Mouse (Mus musculus) embryonic facial prominence, embryonic 12.5 days (tissue): ENCODE measurements around the gene Rxfp2. TPM values are rescaled to one million over a fixed set of nuclear protein-coding genes. Genes with fewer than 3 reads are reported as not detected.
A peak's percentile ranks its signal among the peaks of the same experiment; 100 is the strongest.

ENCODE experiments used
- ATAC-seq: fragments of 200-750 bp; cut with Nextera tagmentation; 2 replicates; pipeline ENCODE4 v1.8.0; 2017; ENCODE audit not compliant: insufficient number of reproducible peaks, insufficient read depth, low FRiP score, low TSS enrichment
- H3K27ac ChIP-seq: fragments of 300-500 bp; sonication (generic); 2 replicates; pipeline ENCODE4 v1.5.1; 2016; ENCODE audit warnings: mild to moderate bottlenecking
- H3K27me3 ChIP-seq: fragments of 300-500 bp; sonication (generic); 2 replicates; pipeline ENCODE4 v1.6.1; 2016; ENCODE audit warnings: mild to moderate bottlenecking, moderate library complexity
- H3K36me3 ChIP-seq: fragments of 300-500 bp; sonication (generic); 2 replicates; pipeline ENCODE4 v1.6.1; 2016; ENCODE audit warnings: mild to moderate bottlenecking
- H3K4me1 ChIP-seq: fragments of 300-500 bp; sonication (generic); 2 replicates; pipeline ENCODE4 v1.6.1; 2016
- H3K4me2 ChIP-seq: fragments of 300-500 bp; sonication (generic); replicated peaks from 2 replicates; pipeline ENCODE4 v1.6.1; 2016; ENCODE audit warnings: mild to moderate bottlenecking, moderate library complexity
- H3K4me3 ChIP-seq: fragments of 300-500 bp; sonication (generic); 2 replicates; pipeline ENCODE4 v1.5.1; 2016; ENCODE audit warnings: mild to moderate bottlenecking
- H3K9ac ChIP-seq: fragments of 300-500 bp; sonication (generic); 2 replicates; pipeline ENCODE4 v1.6.1; 2016; ENCODE audit warnings: mild to moderate bottlenecking, moderate library complexity
- H3K9me3 ChIP-seq: fragments of 300-500 bp; sonication (generic); 2 replicates; pipeline ENCODE4 v1.6.1; 2016; ENCODE audit warnings: mild to moderate bottlenecking, moderate library complexity
- WGBS: fragments of 180-500 bp; shearing (Covaris S2); methylation state at CpG from one replicate; pipeline ENCODE4 v1.1.7; 2016; 5-methylcytosine and 5-hydroxymethylcytosine counted together
- polyA plus RNA-seq: library from polyadenylated mRNA; unstranded; fragments of >200 nt; fragmentation: Nextera tagmentation; extraction: Ambion mirVana; gene quantifications from 2 replicates; pipeline ENCODE4 v1.2.1, GENCODE M21; 2016

The Rxfp2 gene
- polyA plus RNA-seq, 1 experiment from 2014 or later: 0.41 TPM

DNA sequence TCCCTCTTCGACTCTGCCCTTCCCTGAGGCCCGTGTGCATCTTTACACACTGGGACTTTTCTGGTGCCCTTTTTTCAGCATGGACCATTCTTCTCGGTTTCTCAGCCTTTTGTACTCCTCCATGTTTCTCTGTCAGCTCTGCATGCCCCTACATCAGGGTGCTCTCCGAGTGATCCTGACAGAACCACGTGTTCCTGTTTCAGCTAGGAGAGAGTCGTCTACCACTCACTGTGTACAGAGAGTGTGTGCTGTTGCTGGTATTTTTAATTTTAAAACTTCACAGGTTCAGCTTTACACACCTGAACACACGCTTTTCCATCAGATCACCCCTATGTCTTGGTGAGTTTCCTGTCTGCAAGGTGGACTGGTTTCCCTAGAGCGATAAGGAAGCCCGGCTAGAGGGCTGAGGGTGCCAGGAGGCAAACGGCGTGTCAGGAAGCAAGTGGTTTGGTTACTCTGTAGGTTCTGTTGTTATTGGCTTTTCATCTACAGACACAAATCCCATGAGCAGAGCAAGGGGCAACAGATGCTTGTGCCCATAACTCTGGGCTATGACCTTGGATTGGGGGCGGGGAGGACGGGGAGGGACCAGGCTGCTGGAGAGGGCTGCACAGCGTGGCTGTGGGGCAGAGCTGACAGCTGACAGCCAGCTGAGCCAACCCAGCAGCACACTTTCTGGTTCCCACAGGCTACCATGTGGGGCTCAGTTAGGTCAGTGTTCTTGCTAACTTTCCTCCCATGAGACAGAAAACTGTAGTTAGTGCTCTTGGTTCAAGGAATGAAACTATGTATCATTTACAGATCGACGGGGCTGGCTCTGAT is 97.0 kb downstream of the Rxfp2 start:
- no peak for ATAC-seq
- Histone ChIP-seq H3K36me3 (no peaks in the 10 kb centered on the region), H3K27ac (no peak overlapping the region; the same call in 1 of the 2 replicates), H3K27me3 (peaks cover 6% of the 10 kb centered on the region), H3K4me2 (0 out of 2 replicates have a peak overlapping the region, but pooled peaks have one; percentile 7), H3K9ac (no peak overlapping the region), H3K4me1 (peaks cover 11% of the 10 kb centered on the region), H3K4me3 (no peak overlapping the region), H3K9me3 (peaks cover 4% of the 10 kb centered on the region; the same call in 1 of the 2 replicates)
- 65% methylated on average over 16 of the region's 16 CpGs for WGBS

GRCm38 (mm10) chr5:150116216-150116905 is 97.9 kb downstream of the Rxfp2 start:
- H3K4me3 ChIP-seq: no peak overlapping the region
- no peak overlapping the region for H3K9ac ChIP-seq
- H3K9me3 ChIP-seq: peaks cover 4% of the 10 kb centered on the region; the same call in 1 of the 2 replicates
- peaks cover 11% of the 10 kb centered on the region for H3K4me1 ChIP-seq
- no peak for ATAC-seq
- no peaks in the 10 kb centered on the region for H3K36me3 ChIP-seq
- H3K27me3 ChIP-seq: peaks cover 6% of the 10 kb centered on the region
- 73% methylated on average over 9 of the region's 9 CpGs for WGBS
- no peak overlapping the region for H3K4me2 ChIP-seq
- H3K27ac ChIP-seq: no peak overlapping the region; the same call in 1 of the 2 replicates

DNA sequence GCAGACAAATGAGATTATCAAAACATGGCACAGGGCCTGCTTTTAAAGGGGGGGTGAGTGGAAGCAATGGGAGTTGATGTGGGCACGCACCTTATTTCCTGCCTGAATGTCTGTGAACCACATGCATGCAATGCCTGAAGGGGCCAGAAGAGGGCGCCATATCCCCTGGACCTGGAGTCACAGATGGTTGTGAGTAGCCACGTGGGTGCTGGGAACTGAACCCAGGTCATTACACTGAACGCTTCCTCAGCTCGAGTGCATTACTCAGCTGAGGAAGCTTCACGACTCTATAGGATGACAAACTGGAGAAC is 98.4 kb downstream of the Rxfp2 start:
- Histone ChIP-seq H3K4me2 (no peak overlapping the region), H3K9me3 (peaks cover 4% of the 10 kb centered on the region; the same call in 1 of the 2 replicates), H3K36me3 (no peaks in the 10 kb centered on the region), H3K27ac (no peak overlapping the region), H3K4me1 (peaks cover 11% of the 10 kb centered on the region), H3K4me3 (no peak overlapping the region), H3K9ac (no peak overlapping the region), H3K27me3 (peaks cover 6% of the 10 kb centered on the region)
- WGBS: 79% methylated on average over 6 of the region's 6 CpGs
- no peak for ATAC-seq

- 18% methylated on average over 8 of the region's 8 CpGs for WGBS
- peaks cover 11% of the 10 kb centered on the region for H3K4me1 ChIP-seq
- no peak overlapping the region for H3K27ac ChIP-seq
- H3K4me2 ChIP-seq: peak overlapping the region; percentile 83
- H3K9ac ChIP-seq: no peak overlapping the region
- peaks cover 6% of the 10 kb centered on the region for H3K27me3 ChIP-seq
- H3K36me3 ChIP-seq: no peaks in the 10 kb centered on the region
- H3K9me3 ChIP-seq: peaks cover 4% of the 10 kb centered on the region; the same call in 1 of the 2 replicates
- H3K4me3 ChIP-seq: peak overlapping the region; percentile 69
- ATAC-seq: no peak
Measured at GRCm38 (mm10) chr5:150118124-150118454, 99.6 kb downstream of the Rxfp2 start.

DNA sequence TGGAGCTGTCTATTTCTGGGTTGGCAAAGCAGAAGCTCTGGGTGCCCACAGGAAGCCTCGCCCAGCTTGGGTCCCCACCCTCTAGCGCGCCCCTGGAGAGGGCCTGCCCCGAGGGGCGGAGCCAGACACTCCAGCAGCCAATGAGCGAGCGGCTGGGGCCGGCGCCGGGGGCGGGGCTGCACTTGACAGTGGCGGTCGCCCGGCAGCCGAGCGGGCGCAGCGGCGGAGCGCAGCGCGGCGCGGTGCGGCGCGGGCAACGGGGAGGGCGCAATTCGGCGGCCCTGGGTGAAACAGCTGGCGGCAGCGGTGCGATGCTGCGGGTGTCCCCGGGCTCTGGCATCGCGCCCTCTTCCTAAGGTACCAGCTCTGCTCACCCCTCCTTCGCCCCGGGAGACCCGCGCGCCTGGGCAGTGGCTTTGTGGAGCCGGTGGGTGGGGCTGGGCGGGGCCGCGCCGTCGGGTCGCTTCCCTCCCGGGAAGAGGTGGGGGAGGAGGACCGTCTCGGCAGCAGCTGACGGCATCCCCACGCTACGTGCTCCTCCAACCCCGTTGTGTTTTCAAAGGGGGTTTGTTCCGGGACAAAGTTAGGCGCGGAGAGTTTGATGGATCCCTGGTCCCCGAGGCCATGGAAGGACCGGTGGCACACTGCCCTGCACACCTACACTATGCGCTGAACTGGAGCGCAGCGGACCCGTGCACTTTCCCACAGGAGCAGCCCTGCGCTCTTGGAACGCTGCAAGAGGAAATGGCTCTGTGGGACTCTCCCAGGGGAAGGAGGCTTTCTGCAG is 100.2 kb downstream of the Rxfp2 start, which contains the start of gene Fry:
TSS of gene Fry (plus strand) at position 191 of the 787 bp plus-strand sequence.
- peak; percentile 95 for ATAC-seq
- H3K9me3 ChIP-seq: peaks cover 4% of the 10 kb centered on the region; the same call in 1 of the 2 replicates
- peaks cover 11% of the 10 kb centered on the region for H3K4me1 ChIP-seq
- H3K9ac ChIP-seq: peak within 1 kb of the TSS; percentile 45
- peak within 1 kb of the TSS; percentile 83 for H3K4me2 ChIP-seq
- no peaks in the 10 kb centered on the region for H3K36me3 ChIP-seq
- no peak within 1 kb of the TSS for H3K27ac ChIP-seq
- whole genome bisulfite sequencing: under 1% methylated on average over 62 of the region's 68 CpGs
- H3K27me3 ChIP-seq: peaks cover 6% of the 10 kb centered on the region
- H3K4me3 ChIP-seq: peak within 1 kb of the TSS; percentile 69

GRCm38 (mm10) chr5:150120676-150121075 is 102.2 kb downstream of the Rxfp2 start:
- no peak overlapping the region for H3K9ac ChIP-seq
- no peak overlapping the region for H3K4me2 ChIP-seq
- ATAC-seq: no peak
- no peaks in the 10 kb centered on the region for H3K36me3 ChIP-seq
- H3K9me3 ChIP-seq: peaks cover 4% of the 10 kb centered on the region; the same call in 1 of the 2 replicates
- H3K27me3 ChIP-seq: peaks cover 6% of the 10 kb centered on the region
- H3K4me1 ChIP-seq: peaks cover 5% of the 10 kb centered on the region
- WGBS: 86% methylated on average over 8 of the region's 8 CpGs
- no peak overlapping the region for H3K4me3 ChIP-seq
- no peak overlapping the region for H3K27ac ChIP-seq

- Histone ChIP-seq H3K36me3 (no peaks in the 10 kb centered on the region), H3K9me3 (0 out of 2 replicates have a peak, but pooled peaks cover under 1% of the 10 kb centered on the region), H3K9ac (no peak overlapping the region), H3K27ac (no peak overlapping the region), H3K4me3 (no peak overlapping the region), H3K4me1 (no peaks in the 10 kb centered on the region), H3K4me2 (no peak overlapping the region), H3K27me3 (peaks cover 6% of the 10 kb centered on the region)
- ATAC-seq: no peak
- 78% methylated on average over 4 of the region's 4 CpGs for WGBS
Measured at GRCm38 (mm10) chr5:150122095-150122494, 103.6 kb downstream of the Rxfp2 start.

- no peaks in the 10 kb centered on the region for H3K36me3 ChIP-seq
- 84% methylated on average over 2 of the region's 2 CpGs for WGBS
- H3K27ac ChIP-seq: no peak overlapping the region
- no peak overlapping the region for H3K4me3 ChIP-seq
- no peak overlapping the region for H3K9ac ChIP-seq
- no peak for ATAC-seq
- H3K27me3 ChIP-seq: peaks cover 6% of the 10 kb centered on the region
- no peaks in the 10 kb centered on the region for H3K4me1 ChIP-seq
- H3K9me3 ChIP-seq: no peaks in the 10 kb centered on the region
- H3K4me2 ChIP-seq: no peak overlapping the region
Measured at GRCm38 (mm10) chr5:150122571-150122970, 104.1 kb downstream of the Rxfp2 start.

- 83% methylated on average over 9 of the region's 9 CpGs for WGBS
- Histone ChIP-seq H3K4me2 (no peak overlapping the region), H3K36me3 (no peaks in the 10 kb centered on the region)
Measured at GRCm38 (mm10) chr5:150125920-150126319, 107.4 kb downstream of the Rxfp2 start.

DNA sequence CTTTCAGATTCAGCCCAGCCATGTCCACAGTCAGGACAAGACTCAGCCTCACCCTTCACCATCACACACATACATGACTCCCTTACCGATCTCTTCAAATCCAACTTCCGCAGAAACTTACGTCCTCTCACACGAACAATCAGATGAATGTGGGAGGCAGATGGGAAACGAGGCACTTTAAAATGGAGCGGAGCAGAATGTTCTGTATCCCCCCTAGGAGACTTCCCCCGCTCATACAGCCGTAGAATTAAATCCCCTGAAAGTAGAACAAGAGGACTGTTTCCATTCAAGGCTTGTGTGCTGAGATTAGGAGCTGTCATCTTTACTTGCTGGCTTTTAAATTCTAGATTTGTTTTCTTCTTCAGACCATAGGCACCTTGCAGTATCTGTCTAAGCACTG is 110.0 kb downstream of the Rxfp2 start:
- Histone ChIP-seq H3K9ac (no peak overlapping the region), H3K4me3 (no peak overlapping the region), H3K27ac (no peak overlapping the region), H3K9me3 (no peaks in the 10 kb centered on the region), H3K36me3 (no peaks in the 10 kb centered on the region), H3K4me1 (no peaks in the 10 kb centered on the region), H3K27me3 (no peaks in the 10 kb centered on the region), H3K4me2 (no peak overlapping the region)
- 84% methylated on average over 8 of the region's 8 CpGs for WGBS
- ATAC-seq: no peak

More at GRCm38 (mm10) chr5:150125920-150126319, 107.4 kb downstream of the Rxfp2 start:
- ATAC-seq: no peak
- Histone ChIP-seq H3K4me3 (no peak overlapping the region), H3K27me3 (no peaks in the 10 kb centered on the region), H3K27ac (no peak overlapping the region), H3K9ac (no peak overlapping the region), H3K4me1 (no peaks in the 10 kb centered on the region), H3K9me3 (no peaks in the 10 kb centered on the region)

DNA sequence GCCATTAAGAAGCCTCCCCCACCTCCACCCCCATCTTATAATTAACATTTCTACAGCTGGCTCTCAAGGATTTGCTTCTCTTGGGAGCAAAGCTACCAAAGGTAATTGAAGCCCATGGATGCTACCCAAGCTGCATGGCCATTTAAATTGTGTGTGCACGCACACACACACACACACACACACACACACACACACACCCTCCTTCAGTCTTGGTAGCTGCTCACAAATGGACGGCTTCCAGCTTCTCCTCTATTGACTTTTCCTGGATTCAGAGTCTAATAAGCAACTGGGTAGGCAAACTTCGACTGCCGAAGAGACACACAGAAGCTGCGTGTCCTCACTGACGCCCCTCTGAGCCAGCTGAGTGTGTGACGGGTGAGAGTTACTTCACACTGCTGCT is 111.7 kb downstream of the Rxfp2 start:
- H3K27ac ChIP-seq: no peak overlapping the region
- H3K4me3 ChIP-seq: no peak overlapping the region
- H3K4me2 ChIP-seq: no peak overlapping the region
- no peak for ATAC-seq
- H3K4me1 ChIP-seq: no peaks in the 10 kb centered on the region
- H3K9me3 ChIP-seq: no peaks in the 10 kb centered on the region
- WGBS: 87% methylated on average over 7 of the region's 7 CpGs
- no peaks in the 10 kb centered on the region for H3K36me3 ChIP-seq
- no peaks in the 10 kb centered on the region for H3K27me3 ChIP-seq
- H3K9ac ChIP-seq: no peak overlapping the region
